Mouse (Mus musculus) thymus, adult 2 months (tissue): ENCODE results near the gene Slc12a5. TPM values are rescaled to one million over a fixed set of nuclear protein-coding genes. Genes with fewer than 3 reads are reported as not detected.

ENCODE experiments used
- DNase-seq: peaks from one replicate; pipeline ENCODE4 v3.0.0; 2021
- H3K27ac ChIP-seq: fragments of 200-500 bp; 2 replicates; pipeline ENCODE4 v1.5.1; 2012; ENCODE audit warnings: low read length, control low read depth; ENCODE audit not compliant: control insufficient read depth, insufficient read depth
- H3K27me3 ChIP-seq: fragments of 200-500 bp; 2 replicates; pipeline ENCODE4 v1.6.1; 2012; ENCODE audit warnings: mild to moderate bottlenecking, low read length, moderate library complexity, mixed read lengths; ENCODE audit not compliant: control insufficient read depth, insufficient read depth
- H3K36me3 ChIP-seq: fragments of 200-500 bp; 2 replicates; pipeline ENCODE4 v1.6.1; 2012; ENCODE audit warnings: mild to moderate bottlenecking, low read length, moderate library complexity; ENCODE audit not compliant: control insufficient read depth, insufficient read depth
- H3K4me1 ChIP-seq: fragments of 200-500 bp; replicated peaks from 2 replicates; pipeline ENCODE4 v1.6.1; 2012; ENCODE audit warnings: low read length; ENCODE audit not compliant: control insufficient read depth, insufficient read depth
- H3K4me3 ChIP-seq: fragments of 200-500 bp; 2 replicates; pipeline ENCODE4 v1.5.1; 2012; ENCODE audit warnings: mild to moderate bottlenecking, low read length, control low read depth, moderate library complexity; ENCODE audit not compliant: control insufficient read depth, insufficient read depth
- CTCF ChIP-seq: fragments of 200-500 bp; IDR thresholded peaks from 2 replicates; pipeline ENCODE4 v1.5.1; 2012; ENCODE audit warnings: mild to moderate bottlenecking, control low read depth, low read length, moderate library complexity, borderline replicate concordance; ENCODE audit not compliant: control insufficient read depth, poor library complexity, insufficient read depth; ENCODE audit errors: extremely low read depth
- POLR2A ChIP-seq: fragments of 200-500 bp; IDR thresholded peaks from 2 replicates; pipeline ENCODE4 v1.6.1; 2012; ENCODE audit warnings: mild to moderate bottlenecking, low read length, control low read depth, moderate library complexity; ENCODE audit not compliant: control insufficient read depth, poor library complexity, insufficient read depth; ENCODE audit errors: extremely low read depth
- WGBS: fragments of 180-500 bp; shearing (Covaris S2); methylation state at CpG from one replicate; pipeline ENCODE4 v1.1.7; 2018; 5-methylcytosine and 5-hydroxymethylcytosine counted together
- polyA plus RNA-seq: library from polyadenylated mRNA; depleted of rRNA; stranded (reverse); fragments of >200 nt; gene quantifications from 2 replicates; pipeline ENCODE4 v1.2.3, GENCODE M21; 2012

Gene Slc12a5
- polyA plus RNA-seq, 1 experiment, result 1.3 TPM

GRCm38 (mm10) chr2:164964981-164965380 is 4.4 kb downstream of the Slc12a5 start:
- 94% methylated on average over 1 of the region's 1 CpGs for WGBS
- Histone ChIP-seq H3K27me3 (peaks cover 13% of the 10 kb centered on the region; the same call in 1 of the 2 replicates), H3K36me3 (no peaks in the 10 kb centered on the region), H3K27ac (no peak overlapping the region), H3K4me1 (peaks cover 3% of the 10 kb centered on the region), H3K4me3 (no peak overlapping the region)
- TF ChIP-seq CTCF (no peak), POLR2A (no peak)
- no peak for DNase-seq

- Histone ChIP-seq H3K4me1 (no peaks in the 10 kb centered on the region), H3K4me3 (no peak overlapping the region), H3K36me3 (no peaks in the 10 kb centered on the region), H3K27ac (no peak overlapping the region), H3K27me3 (peaks cover 13% of the 10 kb centered on the region; the same call in 1 of the 2 replicates)
- no peak for TF ChIP-seq POLR2A
- TF ChIP-seq CTCF, result no peak
- 24% methylated on average over 8 of the region's 8 CpGs for WGBS
- DNase-seq, result no peak
Measured at GRCm38 (mm10) chr2:164966381-164966780, 5.8 kb downstream of the Slc12a5 start.

- TF ChIP-seq CTCF (no peak), POLR2A (no peak)
- Histone ChIP-seq H3K4me1 (no peaks in the 10 kb centered on the region), H3K27me3 (peaks cover 13% of the 10 kb centered on the region; the same call in 1 of the 2 replicates), H3K36me3 (no peaks in the 10 kb centered on the region), H3K27ac (no peak overlapping the region), H3K4me3 (no peak overlapping the region)
- 28% methylated on average over 6 of the region's 6 CpGs for WGBS
- DNase-seq, result no peak
Measured at GRCm38 (mm10) chr2:164967193-164967592, 6.6 kb downstream of the Slc12a5 start.

- Histone ChIP-seq H3K27me3 (peaks cover 13% of the 10 kb centered on the region; the same call in 1 of the 2 replicates), H3K4me3 (no peak overlapping the region), H3K36me3 (no peaks in the 10 kb centered on the region), H3K27ac (no peak overlapping the region), H3K4me1 (no peaks in the 10 kb centered on the region)
- TF ChIP-seq POLR2A (no peak), CTCF (no peak)
- no peak for DNase-seq
- WGBS, result 9% methylated on average over 65 of the region's 65 CpGs
Measured at GRCm38 (mm10) chr2:164967761-164968440, 7.3 kb downstream of the Slc12a5 start.

GRCm38 (mm10) chr2:164968451-164968851 is 7.8 kb downstream of the Slc12a5 start:
- H3K36me3 ChIP-seq, result no peaks in the 10 kb centered on the region
- H3K4me1 ChIP-seq, result no peaks in the 10 kb centered on the region
- peaks cover 13% of the 10 kb centered on the region; the same call in 1 of the 2 replicates for H3K27me3 ChIP-seq
- H3K27ac ChIP-seq, result no peak overlapping the region
- H3K4me3 ChIP-seq, result no peak overlapping the region
- WGBS, result 4% methylated on average over 29 of the region's 29 CpGs
- TF ChIP-seq POLR2A, result no peak
- no peak for TF ChIP-seq CTCF
- DNase-seq, result no peak

- DNase-seq, result no peak
- Histone ChIP-seq H3K36me3 (no peaks in the 10 kb centered on the region), H3K27me3 (peaks cover 13% of the 10 kb centered on the region; the same call in 1 of the 2 replicates), H3K4me3 (no peak overlapping the region), H3K4me1 (no peaks in the 10 kb centered on the region), H3K27ac (no peak overlapping the region)
- no peak for TF ChIP-seq CTCF
- no peak for TF ChIP-seq POLR2A
- 10% methylated on average over 21 of the region's 21 CpGs for WGBS
Measured at GRCm38 (mm10) chr2:164969348-164969781, 8.8 kb downstream of the Slc12a5 start.

GRCm38 (mm10) chr2:164970631-164971196 is 10.1 kb downstream of the Slc12a5 start:
- Histone ChIP-seq H3K4me3 (no peak overlapping the region), H3K36me3 (no peaks in the 10 kb centered on the region), H3K27me3 (peaks cover 13% of the 10 kb centered on the region; the same call in 1 of the 2 replicates), H3K27ac (no peak overlapping the region), H3K4me1 (no peaks in the 10 kb centered on the region)
- DNase-seq, result no peak
- no peak for TF ChIP-seq POLR2A
- TF ChIP-seq CTCF, result no peak
- WGBS, result 4% methylated on average over 42 of the region's 42 CpGs
